Mouse (Mus musculus): Measurements from ENCODE around the gene Tspan6. TPM values are rescaled to one million over a fixed set of nuclear protein-coding genes. Genes with fewer than 3 reads are reported as not detected.

The Tspan6 gene
- polyA plus RNA-seq (2015; fragmentation: Nextera tagmentation; extraction: Ambion mirVana), result 129 and 139 TPM in 2 replicates

DNA sequence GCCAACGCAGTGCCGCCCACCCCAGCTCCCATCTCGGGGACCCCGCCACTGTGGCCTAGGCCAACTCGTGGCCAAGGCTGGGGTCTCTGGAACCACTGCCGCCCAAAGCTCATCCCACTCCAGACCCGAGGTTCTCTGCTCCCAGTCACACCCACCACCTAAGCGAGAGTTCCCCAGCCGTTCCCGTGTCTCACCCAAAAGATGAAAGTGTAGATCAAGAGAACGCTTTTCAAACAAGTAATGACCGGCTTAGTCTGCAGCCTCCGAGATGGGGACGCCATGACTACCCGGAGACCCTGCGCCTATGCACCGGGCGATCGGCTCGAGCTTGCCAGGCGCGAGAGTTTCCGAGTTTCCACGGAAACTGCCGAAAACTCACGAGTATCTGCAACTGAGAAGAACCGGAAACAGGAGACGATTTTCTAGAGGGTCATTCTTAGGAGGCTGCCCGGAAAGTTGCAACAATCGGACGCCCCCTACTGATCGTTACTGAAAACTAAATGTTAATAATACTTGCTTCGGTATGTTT lies at the start of gene Tspan6:
TSS of gene Tspan6 (minus strand) at position 416 of the 529 bp plus-strand sequence.
- WGBS, result 19% methylated on average over 33 of the region's 33 CpGs
- ATAC-seq (ENCODE audit: low read depth), result peak; percentile 91
- Histone ChIP-seq H3K27ac (ENCODE audit: low read length) (no peak within 1 kb of the TSS), H3K36me3 (ENCODE audit: control insufficient read depth, insufficient read depth, low read length) (0 out of 2 replicates have a peak, but pooled peaks cover 2% of the 10 kb centered on the region), H3K27me3 (ENCODE audit: control insufficient read depth, insufficient read depth, low read depth, low read length) (no peaks in the 10 kb centered on the region), H3K4me2 (ENCODE audit: low read depth, low read length) (peak within 1 kb of the TSS; percentile 50), H3K9me3 (ENCODE audit: control insufficient read depth, low read length) (no peaks in the 10 kb centered on the region), H3K4me1 (replicated peaks; ENCODE audit: control insufficient read depth, insufficient read depth, low read length) (no peaks in the 10 kb centered on the region), H3K9ac (ENCODE audit: low read length) (peak within 1 kb of the TSS; percentile 80), H3K4me3 (ENCODE audit: low read length) (peak within 1 kb of the TSS; percentile 66)

DNA sequence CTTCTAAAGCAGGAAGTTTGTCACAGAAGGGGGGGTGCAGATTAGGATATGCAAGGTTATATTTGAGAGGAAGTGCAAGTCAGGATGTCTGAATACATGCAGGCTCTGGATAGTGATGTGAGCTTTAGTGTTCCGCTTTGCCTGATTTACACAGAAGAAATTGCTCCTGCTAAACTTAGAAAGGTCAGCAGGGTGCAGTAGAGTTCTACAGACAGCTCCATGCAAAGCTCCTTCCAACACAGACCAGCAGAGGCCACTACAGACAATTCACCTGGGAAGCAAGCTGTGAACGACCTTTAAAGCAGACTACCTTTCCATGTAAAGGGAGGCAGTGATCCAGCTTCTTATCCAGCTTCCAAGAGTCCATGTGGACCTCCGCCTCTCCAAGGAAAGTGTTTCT lies 49.2 kb upstream of the Tspan6 start:
- Histone ChIP-seq H3K36me3 (ENCODE audit: control insufficient read depth, insufficient read depth, low read length) (no peaks in the 10 kb centered on the region), H3K27me3 (ENCODE audit: control insufficient read depth, insufficient read depth, low read depth, low read length) (no peaks in the 10 kb centered on the region), H3K4me3 (ENCODE audit: low read length) (no peak overlapping the region), H3K9me3 (ENCODE audit: control insufficient read depth, low read length) (no peaks in the 10 kb centered on the region), H3K4me2 (ENCODE audit: low read depth, low read length) (no peak overlapping the region), H3K27ac (ENCODE audit: low read length) (no peak overlapping the region), H3K4me1 (replicated peaks; ENCODE audit: control insufficient read depth, insufficient read depth, low read length) (no peaks in the 10 kb centered on the region), H3K9ac (ENCODE audit: low read length) (no peak overlapping the region)
- ATAC-seq (ENCODE audit: low read depth), result peak; percentile 43; the same call in 1 of the 2 replicates
- WGBS, result 30% methylated on average over 3 of the region's 3 CpGs

GRCm38 (mm10) chrX:133939561-133939960 lies 41.3 kb upstream of the Tspan6 start:
- no peak overlapping the region for H3K9ac ChIP-seq (ENCODE audit: low read length)
- ATAC-seq (ENCODE audit: low read depth), result no peak
- H3K36me3 ChIP-seq (ENCODE audit: control insufficient read depth, insufficient read depth, low read length), result no peaks in the 10 kb centered on the region
- no peak overlapping the region for H3K27ac ChIP-seq (ENCODE audit: low read length)
- H3K9me3 ChIP-seq (ENCODE audit: control insufficient read depth, low read length), result no peaks in the 10 kb centered on the region
- WGBS, result 38% methylated on average over 1 of the region's 1 CpGs
- H3K4me3 ChIP-seq (ENCODE audit: low read length), result no peak overlapping the region
- H3K27me3 ChIP-seq (ENCODE audit: control insufficient read depth, insufficient read depth, low read depth, low read length), result no peaks in the 10 kb centered on the region; the same call in 1 of the 2 replicates
- no peaks in the 10 kb centered on the region for H3K4me1 ChIP-seq (replicated peaks; ENCODE audit: control insufficient read depth, insufficient read depth, low read length)
- H3K4me2 ChIP-seq (ENCODE audit: low read depth, low read length), result no peak overlapping the region

DNA sequence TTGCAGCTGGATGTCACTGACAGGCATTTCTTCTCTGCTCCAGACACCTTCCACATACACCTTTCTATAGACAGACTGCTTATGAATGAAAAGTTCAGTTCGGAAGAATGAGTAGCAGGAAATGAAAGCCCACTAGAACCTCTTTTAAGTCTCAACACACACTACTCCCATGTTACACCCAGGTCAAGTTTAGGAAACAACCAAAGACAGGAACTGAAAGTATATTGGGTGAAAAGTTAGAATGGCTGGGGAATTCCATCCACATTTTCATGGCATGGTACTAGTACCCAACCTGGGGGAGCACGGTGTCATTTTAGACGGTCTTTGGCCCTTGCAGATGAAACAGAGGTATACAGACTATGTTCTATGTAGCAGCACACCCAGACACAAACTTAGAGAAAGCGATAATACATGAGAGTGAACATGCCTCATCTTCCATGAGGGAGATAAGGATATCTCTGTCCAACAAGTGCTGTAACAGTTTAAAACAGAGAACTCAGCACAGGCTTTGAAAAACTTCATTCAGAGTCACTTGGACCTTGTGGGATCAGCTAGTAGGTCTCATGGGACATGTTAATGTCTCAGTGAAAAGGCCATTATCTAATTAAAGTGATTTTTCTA lies 38.5 kb upstream of the Tspan6 start:
- no peaks in the 10 kb centered on the region; the same call in 1 of the 2 replicates for H3K27me3 ChIP-seq (ENCODE audit: control insufficient read depth, insufficient read depth, low read depth, low read length)
- no peaks in the 10 kb centered on the region for H3K9me3 ChIP-seq (ENCODE audit: control insufficient read depth, low read length)
- ATAC-seq (ENCODE audit: low read depth), result no peak
- no peak overlapping the region for H3K4me2 ChIP-seq (ENCODE audit: low read depth, low read length)
- no peak overlapping the region for H3K27ac ChIP-seq (ENCODE audit: low read length)
- H3K4me3 ChIP-seq (ENCODE audit: low read length), result no peak overlapping the region
- 75% methylated on average over 4 of the region's 4 CpGs for WGBS
- no peaks in the 10 kb centered on the region for H3K36me3 ChIP-seq (ENCODE audit: control insufficient read depth, insufficient read depth, low read length)
- H3K4me1 ChIP-seq (replicated peaks; ENCODE audit: control insufficient read depth, insufficient read depth, low read length), result no peaks in the 10 kb centered on the region
- no peak overlapping the region for H3K9ac ChIP-seq (ENCODE audit: low read length)

DNA sequence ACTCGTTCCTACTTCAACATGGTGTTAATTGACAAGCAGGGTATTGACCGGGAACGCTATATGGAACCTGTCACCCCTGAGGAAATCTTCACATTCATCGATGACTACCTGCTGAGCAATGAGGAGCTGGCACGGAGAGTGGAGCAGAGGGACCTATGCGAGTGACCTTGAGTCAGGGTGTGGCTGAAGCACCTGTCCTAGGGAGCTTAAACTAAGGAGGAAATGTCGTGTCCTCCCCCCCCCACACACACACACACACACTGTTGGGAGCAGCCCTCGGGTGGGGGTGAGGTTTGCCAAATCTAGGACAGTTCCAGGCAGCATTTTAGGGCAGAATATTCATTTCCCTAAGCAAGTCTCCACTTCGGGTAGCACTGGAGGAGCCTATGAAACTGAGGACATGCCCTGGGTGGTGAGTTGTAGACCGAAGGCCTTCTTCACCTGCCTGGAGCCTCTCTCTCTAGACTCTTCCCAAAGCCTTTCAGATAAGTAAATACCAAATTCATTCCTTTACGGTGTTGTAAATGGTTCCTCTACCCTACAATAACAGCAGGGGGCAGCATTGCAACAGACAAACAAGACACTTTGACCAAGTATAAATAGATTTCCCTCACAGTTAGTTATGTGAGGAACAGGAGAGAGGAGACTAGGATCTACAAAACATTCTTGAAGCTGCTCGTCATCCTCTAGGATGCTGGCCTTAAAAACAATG lies 33.2 kb upstream of the Tspan6 start:
- Histone ChIP-seq H3K9me3 (ENCODE audit: control insufficient read depth, low read length) (no peaks in the 10 kb centered on the region), H3K27me3 (ENCODE audit: control insufficient read depth, insufficient read depth, low read depth, low read length) (no peaks in the 10 kb centered on the region), H3K4me2 (ENCODE audit: low read depth, low read length) (no peak overlapping the region), H3K36me3 (ENCODE audit: control insufficient read depth, insufficient read depth, low read length) (no peaks in the 10 kb centered on the region), H3K27ac (ENCODE audit: low read length) (no peak overlapping the region), H3K4me3 (ENCODE audit: low read length) (no peak overlapping the region), H3K4me1 (replicated peaks; ENCODE audit: control insufficient read depth, insufficient read depth, low read length) (no peaks in the 10 kb centered on the region), H3K9ac (ENCODE audit: low read length) (no peak overlapping the region)
- ATAC-seq (ENCODE audit: low read depth), result no peak
- 56% methylated on average over 12 of the region's 12 CpGs for WGBS

GRCm38 (mm10) chrX:133926760-133927159 lies 28.5 kb upstream of the Tspan6 start:
- WGBS, result 62% methylated on average over 5 of the region's 5 CpGs
- ATAC-seq (ENCODE audit: low read depth), result no peak
- no peak overlapping the region for H3K4me2 ChIP-seq (ENCODE audit: low read depth, low read length)
- no peak overlapping the region for H3K4me3 ChIP-seq (ENCODE audit: low read length)
- no peaks in the 10 kb centered on the region for H3K27me3 ChIP-seq (ENCODE audit: control insufficient read depth, insufficient read depth, low read depth, low read length)
- H3K36me3 ChIP-seq (ENCODE audit: control insufficient read depth, insufficient read depth, low read length), result no peaks in the 10 kb centered on the region
- no peak overlapping the region for H3K9ac ChIP-seq (ENCODE audit: low read length)
- no peaks in the 10 kb centered on the region for H3K4me1 ChIP-seq (replicated peaks; ENCODE audit: control insufficient read depth, insufficient read depth, low read length)
- H3K9me3 ChIP-seq (ENCODE audit: control insufficient read depth, low read length), result no peaks in the 10 kb centered on the region
- H3K27ac ChIP-seq (ENCODE audit: low read length), result no peak overlapping the region

DNA sequence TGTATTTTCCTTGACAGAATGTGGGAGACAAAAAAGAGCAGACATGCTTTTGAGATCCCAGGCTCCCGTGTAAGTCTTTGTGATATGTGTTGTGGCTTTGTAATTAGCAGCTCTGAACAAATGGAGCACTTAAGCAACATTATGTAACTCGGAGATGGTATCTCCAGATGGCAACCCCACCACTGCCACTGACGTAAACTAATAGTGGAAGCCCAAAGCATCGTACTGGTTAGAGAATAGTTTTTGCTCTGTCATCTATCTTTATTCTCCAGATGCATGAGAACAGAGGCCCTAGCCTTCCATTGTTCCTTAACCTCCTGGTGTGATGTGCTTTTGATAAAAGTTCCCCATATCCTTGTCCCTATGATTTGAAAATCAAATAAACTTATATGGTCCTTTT lies 23.0 kb upstream of the Tspan6 start:
- no peak for ATAC-seq (ENCODE audit: low read depth)
- Histone ChIP-seq H3K36me3 (ENCODE audit: control insufficient read depth, insufficient read depth, low read length) (no peaks in the 10 kb centered on the region), H3K4me1 (replicated peaks; ENCODE audit: control insufficient read depth, insufficient read depth, low read length) (no peaks in the 10 kb centered on the region), H3K27me3 (ENCODE audit: control insufficient read depth, insufficient read depth, low read depth, low read length) (no peaks in the 10 kb centered on the region), H3K27ac (ENCODE audit: low read length) (no peak overlapping the region), H3K4me3 (ENCODE audit: low read length) (no peak overlapping the region), H3K9ac (ENCODE audit: low read length) (no peak overlapping the region), H3K9me3 (ENCODE audit: control insufficient read depth, low read length) (no peaks in the 10 kb centered on the region), H3K4me2 (ENCODE audit: low read depth, low read length) (no peak overlapping the region)
- WGBS, result 65% methylated on average over 4 of the region's 4 CpGs

GRCm38 (mm10) chrX:133914219-133914618 lies 16.0 kb upstream of the Tspan6 start:
- peak overlapping the region; percentile 37 for H3K27ac ChIP-seq (ENCODE audit: low read length)
- WGBS, result 27% methylated on average over 7 of the region's 7 CpGs
- no peak overlapping the region for H3K9ac ChIP-seq (ENCODE audit: low read length)
- no peak overlapping the region for H3K4me3 ChIP-seq (ENCODE audit: low read length)
- H3K9me3 ChIP-seq (ENCODE audit: control insufficient read depth, low read length), result no peaks in the 10 kb centered on the region
- ATAC-seq (ENCODE audit: low read depth), result peak; percentile 52
- no peak overlapping the region for H3K4me2 ChIP-seq (ENCODE audit: low read depth, low read length)
- H3K36me3 ChIP-seq (ENCODE audit: control insufficient read depth, insufficient read depth, low read length), result no peaks in the 10 kb centered on the region
- H3K4me1 ChIP-seq (replicated peaks; ENCODE audit: control insufficient read depth, insufficient read depth, low read length), result no peaks in the 10 kb centered on the region
- no peaks in the 10 kb centered on the region for H3K27me3 ChIP-seq (ENCODE audit: control insufficient read depth, insufficient read depth, low read depth, low read length)

GRCm38 (mm10) chrX:133913006-133913405 lies 14.8 kb upstream of the Tspan6 start:
- Histone ChIP-seq H3K9me3 (ENCODE audit: control insufficient read depth, low read length) (no peaks in the 10 kb centered on the region), H3K4me2 (ENCODE audit: low read depth, low read length) (no peak overlapping the region), H3K36me3 (ENCODE audit: control insufficient read depth, insufficient read depth, low read length) (no peaks in the 10 kb centered on the region), H3K4me3 (ENCODE audit: low read length) (no peak overlapping the region), H3K9ac (ENCODE audit: low read length) (no peak overlapping the region), H3K27me3 (ENCODE audit: control insufficient read depth, insufficient read depth, low read depth, low read length) (no peaks in the 10 kb centered on the region), H3K27ac (ENCODE audit: low read length) (no peak overlapping the region), H3K4me1 (replicated peaks; ENCODE audit: control insufficient read depth, insufficient read depth, low read length) (no peaks in the 10 kb centered on the region)
- WGBS, result 90% methylated on average over 3 of the region's 3 CpGs
- ATAC-seq (ENCODE audit: low read depth), result no peak
